Mouse (Mus musculus): ENCODE measurements around the gene Ncoa7. TPM values are rescaled to one million over a fixed set of nuclear protein-coding genes. Genes with fewer than 3 reads are reported as not detected.
"Not testable (repeated sequence)": the region's sequence is repeated elsewhere in the genome, so short reads cannot be mapped to it uniquely, and the experiment has no call there.

The Ncoa7 gene
- polyA plus RNA-seq, 2 experiments, result 7.6 to 9.0 TPM

DNA sequence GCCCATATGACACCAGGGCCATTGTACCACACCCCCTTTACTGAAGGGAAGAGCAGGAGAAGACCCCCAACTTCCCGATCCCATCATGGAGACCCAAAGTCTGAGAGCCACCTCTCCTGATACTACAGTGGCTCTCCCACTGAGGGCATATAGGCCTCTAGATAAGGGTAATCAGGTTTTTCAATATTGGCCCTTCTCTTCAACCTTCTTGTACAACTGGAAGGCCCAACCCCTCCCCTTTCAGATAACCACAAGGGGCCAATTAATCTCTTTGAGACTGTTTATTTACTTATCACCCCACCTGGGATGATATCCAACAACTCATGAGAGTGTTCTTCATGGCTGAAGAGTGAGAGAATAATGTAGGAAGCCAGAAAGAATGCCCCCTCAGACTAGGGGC is 170.4 kb downstream of the Ncoa7 start:
- Histone ChIP-seq H3K4me3 (replicated peaks; ENCODE audit: low read length) (no peak overlapping the region), H3K4me1 (ENCODE audit: control insufficient read depth, insufficient read depth, low read length) (no peaks in the 10 kb centered on the region), H3K4me2 (replicated peaks; ENCODE audit: low read depth, low read length, severe bottlenecking) (no peak overlapping the region), H3K9me3 (ENCODE audit: control insufficient read depth, low read length) (no peaks in the 10 kb centered on the region), H3K27ac (replicated peaks; ENCODE audit: low read depth, low read length) (no peak overlapping the region), H3K36me3 (ENCODE audit: control insufficient read depth, insufficient read depth, low read length) (no peaks in the 10 kb centered on the region), H3K9ac (ENCODE audit: low read depth, low read length, severe bottlenecking) (no peak overlapping the region), H3K27me3 (ENCODE audit: control insufficient read depth, insufficient read depth, low read length) (no peaks in the 10 kb centered on the region)
- ATAC-seq (ENCODE audit: low FRiP score, low read depth) (no peak), DNase-seq (ENCODE audit: low spot score) (no peak)
- no peak for TF ChIP-seq POLR2A (IDR thresholded peaks at IDR 0.05; ENCODE audit: borderline replicate concordance, extremely low read depth, insufficient read depth, insufficient read length)
- WGBS, result 79% methylated on average over 1 of the region's 1 CpGs

DNA sequence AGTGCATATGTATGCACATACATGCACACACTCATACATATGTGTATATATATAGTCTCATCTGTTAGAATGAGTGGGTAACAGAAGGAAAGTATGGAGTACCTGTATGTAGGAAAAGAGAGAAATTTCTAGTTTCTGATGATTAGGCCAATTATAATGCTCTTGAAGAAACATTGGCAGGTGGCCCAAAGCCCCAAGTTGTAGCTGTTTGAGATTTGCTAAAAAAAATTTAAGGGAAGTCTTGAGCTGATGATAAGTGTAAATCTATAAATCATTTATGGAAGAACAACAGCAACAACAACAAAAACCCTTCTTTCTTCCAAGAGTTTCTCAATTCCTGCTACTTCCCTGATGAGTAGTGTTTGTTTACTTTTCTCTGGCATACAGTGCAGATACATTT is 173.1 kb downstream of the Ncoa7 start:
- H3K9me3 ChIP-seq (ENCODE audit: control insufficient read depth, low read length), result no peaks in the 10 kb centered on the region
- DNase-seq (ENCODE audit: low spot score) (no peak), ATAC-seq (ENCODE audit: low FRiP score, low read depth) (no peak)
- H3K27ac ChIP-seq (replicated peaks; ENCODE audit: low read depth, low read length), result no peak overlapping the region
- H3K4me3 ChIP-seq (replicated peaks; ENCODE audit: low read length), result no peak overlapping the region
- H3K4me2 ChIP-seq (replicated peaks; ENCODE audit: low read depth, low read length, severe bottlenecking), result no peak overlapping the region
- no peak overlapping the region for H3K9ac ChIP-seq (ENCODE audit: low read depth, low read length, severe bottlenecking)
- no peaks in the 10 kb centered on the region for H3K4me1 ChIP-seq (ENCODE audit: control insufficient read depth, insufficient read depth, low read length)
- no peak for TF ChIP-seq POLR2A (IDR thresholded peaks at IDR 0.05; ENCODE audit: borderline replicate concordance, extremely low read depth, insufficient read depth, insufficient read length)
- H3K27me3 ChIP-seq (ENCODE audit: control insufficient read depth, insufficient read depth, low read length), result no peaks in the 10 kb centered on the region
- H3K36me3 ChIP-seq (ENCODE audit: control insufficient read depth, insufficient read depth, low read length), result no peaks in the 10 kb centered on the region

DNA sequence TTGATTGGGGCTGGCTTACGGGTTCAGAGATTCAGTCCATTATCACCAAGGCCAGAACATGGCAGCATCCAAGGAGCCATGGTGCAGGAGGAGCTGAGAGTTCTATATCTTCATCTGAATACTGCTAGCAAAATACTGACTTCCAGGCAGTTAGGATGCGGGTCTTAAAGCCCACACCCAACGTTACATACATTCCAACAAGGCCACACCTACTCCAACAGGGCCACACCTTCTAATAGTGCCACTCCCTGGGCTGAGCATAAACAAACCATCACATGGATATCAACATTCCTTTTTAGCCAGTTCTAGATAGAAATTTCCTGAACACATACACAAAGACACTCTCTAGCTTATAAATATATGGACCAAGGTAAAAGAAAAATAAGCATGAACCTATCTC is 173.6 kb downstream of the Ncoa7 start, which contains the start of gene Hint3:
Gene Hint3, minus strand, starts transcription at position 120 of the 400 bp plus-strand sequence.
- H3K9me3 ChIP-seq (ENCODE audit: control insufficient read depth, low read length), result no peaks in the 10 kb centered on the region
- DNase-seq (ENCODE audit: low spot score) (no peak), ATAC-seq (ENCODE audit: low FRiP score, low read depth) (no peak)
- 89% methylated on average over 3 of the region's 3 CpGs for WGBS
- H3K27me3 ChIP-seq (ENCODE audit: control insufficient read depth, insufficient read depth, low read length), result no peaks in the 10 kb centered on the region
- H3K4me1 ChIP-seq (ENCODE audit: control insufficient read depth, insufficient read depth, low read length), result no peaks in the 10 kb centered on the region
- H3K27ac ChIP-seq (replicated peaks; ENCODE audit: low read depth, low read length), result no peak within 1 kb of the TSS
- no peak for TF ChIP-seq POLR2A (IDR thresholded peaks at IDR 0.05; ENCODE audit: borderline replicate concordance, extremely low read depth, insufficient read depth, insufficient read length)
- no peaks in the 10 kb centered on the region for H3K36me3 ChIP-seq (ENCODE audit: control insufficient read depth, insufficient read depth, low read length)
- H3K4me3 ChIP-seq (replicated peaks; ENCODE audit: low read length), result no peak within 1 kb of the TSS
- no peak within 1 kb of the TSS for H3K4me2 ChIP-seq (replicated peaks; ENCODE audit: low read depth, low read length, severe bottlenecking)
- no peak within 1 kb of the TSS for H3K9ac ChIP-seq (ENCODE audit: low read depth, low read length, severe bottlenecking)

DNA sequence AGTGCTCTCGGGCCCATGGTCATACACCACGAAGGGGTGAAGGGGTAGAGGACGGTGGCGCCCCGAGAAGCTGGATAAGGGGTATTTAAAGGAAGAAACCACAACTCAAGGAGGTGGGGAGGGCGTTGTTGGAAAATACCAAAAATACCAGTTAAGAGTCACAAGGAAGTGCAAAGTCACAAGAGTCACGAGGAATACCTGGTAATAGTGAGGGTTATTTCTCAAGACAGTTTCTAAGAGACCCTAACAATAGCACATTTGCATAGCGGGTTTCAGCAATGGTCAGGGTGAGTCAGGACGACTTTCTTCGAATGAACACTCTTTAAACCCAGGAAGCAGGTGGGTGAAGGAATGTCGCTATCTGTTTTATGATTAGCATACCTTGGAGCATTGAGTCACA is 174.7 kb downstream of the Ncoa7 start:
- not testable (repeated sequence) for H3K9me3 ChIP-seq (ENCODE audit: control insufficient read depth, low read length); DNase-seq (ENCODE audit: low spot score); H3K27me3 ChIP-seq (ENCODE audit: control insufficient read depth, insufficient read depth, low read length); H3K36me3 ChIP-seq (ENCODE audit: control insufficient read depth, insufficient read depth, low read length); H3K9ac ChIP-seq (ENCODE audit: low read depth, low read length, severe bottlenecking); H3K4me3 ChIP-seq (replicated peaks; ENCODE audit: low read length); ATAC-seq (ENCODE audit: low FRiP score, low read depth); H3K4me2 ChIP-seq (replicated peaks; ENCODE audit: low read depth, low read length, severe bottlenecking); H3K4me1 ChIP-seq (ENCODE audit: control insufficient read depth, insufficient read depth, low read length); H3K27ac ChIP-seq (replicated peaks; ENCODE audit: low read depth, low read length)
- 87% methylated on average over 11 of the region's 11 CpGs for WGBS

DNA sequence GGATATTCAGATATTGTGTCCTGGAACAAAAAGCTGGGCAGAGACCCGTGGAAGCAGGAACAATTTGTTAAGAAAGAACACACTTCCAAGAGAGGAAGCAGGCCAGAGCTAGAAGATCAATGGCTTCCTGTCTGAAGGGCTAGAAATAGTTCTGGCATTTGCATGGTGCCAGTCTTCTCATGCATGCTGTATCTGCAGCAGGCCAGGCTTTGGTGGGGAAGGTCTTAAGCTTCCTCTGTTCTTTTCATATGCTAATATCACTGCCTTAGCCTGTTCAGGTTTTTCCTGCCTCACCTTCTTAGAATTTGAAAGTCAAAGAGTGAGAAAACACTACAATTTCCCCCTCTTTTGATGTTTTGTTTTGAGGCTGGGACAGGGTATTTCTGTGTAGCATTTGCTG is 175.6 kb downstream of the Ncoa7 start:
- H3K9ac ChIP-seq (ENCODE audit: low read depth, low read length, severe bottlenecking), result no peak overlapping the region
- DNase-seq (ENCODE audit: low spot score) (no peak), ATAC-seq (ENCODE audit: low FRiP score, low read depth) (no peak)
- no peak overlapping the region for H3K4me2 ChIP-seq (replicated peaks; ENCODE audit: low read depth, low read length, severe bottlenecking)
- no peaks in the 10 kb centered on the region for H3K9me3 ChIP-seq (ENCODE audit: control insufficient read depth, low read length)
- H3K27ac ChIP-seq (replicated peaks; ENCODE audit: low read depth, low read length), result no peak overlapping the region
- 38% methylated on average over 1 of the region's 1 CpGs for WGBS
- H3K36me3 ChIP-seq (ENCODE audit: control insufficient read depth, insufficient read depth, low read length), result no peaks in the 10 kb centered on the region
- no peaks in the 10 kb centered on the region for H3K27me3 ChIP-seq (ENCODE audit: control insufficient read depth, insufficient read depth, low read length)
- no peaks in the 10 kb centered on the region for H3K4me1 ChIP-seq (ENCODE audit: control insufficient read depth, insufficient read depth, low read length)
- H3K4me3 ChIP-seq (replicated peaks; ENCODE audit: low read length), result no peak overlapping the region
- TF ChIP-seq POLR2A (IDR thresholded peaks at IDR 0.05; ENCODE audit: borderline replicate concordance, extremely low read depth, insufficient read depth, insufficient read length), result no peak
